Mouse (Mus musculus) layer of hippocampus, postnatal 25 days (tissue): Measurements from ENCODE around the gene Pim3. TPM values are rescaled to one million over a fixed set of nuclear protein-coding genes. Genes with fewer than 3 reads are reported as not detected.
A peak's percentile ranks its signal among the peaks of the same experiment; 100 is the strongest.
"Not testable (repeated sequence)": the region's sequence is repeated elsewhere in the genome, so short reads cannot be mapped to it uniquely, and the experiment has no call there.

Experiments
- DNase-seq, 2 experiments: peaks; one replicate each; pipeline ENCODE4 v3.0.0; 2022; ENCODE audit warnings: mixed read lengths in 2 of 2, low spot score in 1 of 2; ENCODE audit errors: extremely low spot score in 1 of 2
- total RNA-seq, 2 experiments: library from RNA; stranded (reverse); gene quantifications; 2 replicates each; pipeline ENCODE4 v1.2.3; 2021

Gene Pim3
- total RNA-seq = 10 to 100 TPM; 30.3 to 38.9 TPM

- peak; percentile 89 to 97 for DNase-seq
Observed at GRCm38 (mm10) chr15:88861772-88862622, at the start of gene Pim3. TSS of gene Pim3 (plus strand) at chr15:88862186.

GRCm38 (mm10) chr15:88813262-88813661 lies 48.7 kb upstream of the Pim3 start:
- no peak for DNase-seq

DNA sequence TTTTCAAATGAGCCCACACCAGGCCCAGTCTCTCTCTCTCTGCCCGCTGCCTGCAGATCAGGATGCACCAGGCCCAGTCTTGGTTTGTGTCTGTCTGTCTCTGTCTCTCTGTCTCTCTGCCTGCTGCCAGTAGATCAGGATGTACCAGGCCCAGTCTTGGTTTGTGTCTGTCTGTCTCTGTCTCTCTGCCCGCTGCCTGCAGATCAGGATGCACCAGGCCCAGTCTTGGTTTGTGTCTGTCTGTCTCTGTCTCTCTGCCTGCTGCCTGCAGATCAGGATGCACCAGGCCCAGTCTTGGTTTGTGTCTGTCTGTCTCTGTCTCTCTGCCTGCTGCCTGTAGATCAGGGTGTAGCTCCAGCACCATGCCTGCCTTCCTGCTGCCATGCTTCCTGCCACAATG lies 48.1 kb upstream of the Pim3 start:
- DNase-seq = not testable (repeated sequence)

- no peak for DNase-seq
Observed at GRCm38 (mm10) chr15:88814411-88815047, 47.5 kb upstream of the Pim3 start.

GRCm38 (mm10) chr15:88815196-88815700 lies 46.7 kb upstream of the Pim3 start:
- no peak for DNase-seq

GRCm38 (mm10) chr15:88819026-88819905 lies 42.7 kb upstream of the Pim3 start, which contains the start of the genes Alg12 and Creld2:
TSS of gene Alg12 (minus strand) at chr15:88819318.
TSS of gene Creld2 (plus strand) at chr15:88819646.
- DNase-seq = peak; percentile 91 to 96

GRCm38 (mm10) chr15:88819906-88820303 lies 42.1 kb upstream of the Pim3 start:
- no peak for DNase-seq

DNA sequence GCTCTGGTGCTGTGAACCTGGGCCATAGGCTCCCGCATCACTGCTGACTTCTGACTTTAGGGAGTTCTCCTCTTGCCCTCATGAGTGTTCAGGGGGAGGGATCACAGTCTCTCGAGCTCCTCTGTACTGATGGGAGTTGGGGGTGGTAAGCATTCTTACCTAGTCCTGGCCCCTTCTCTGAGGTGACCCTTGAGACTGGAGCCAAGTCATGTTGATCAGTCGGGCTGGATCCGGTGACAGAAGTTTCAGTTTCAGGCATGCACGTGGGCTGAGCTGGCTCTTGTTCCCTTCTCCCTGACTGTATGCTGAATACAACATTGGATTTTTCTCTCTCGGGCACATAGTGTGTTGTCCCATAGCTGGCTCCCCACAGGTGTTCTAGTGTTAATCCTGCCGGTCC lies 40.6 kb upstream of the Pim3 start:
- DNase-seq = no peak

DNA sequence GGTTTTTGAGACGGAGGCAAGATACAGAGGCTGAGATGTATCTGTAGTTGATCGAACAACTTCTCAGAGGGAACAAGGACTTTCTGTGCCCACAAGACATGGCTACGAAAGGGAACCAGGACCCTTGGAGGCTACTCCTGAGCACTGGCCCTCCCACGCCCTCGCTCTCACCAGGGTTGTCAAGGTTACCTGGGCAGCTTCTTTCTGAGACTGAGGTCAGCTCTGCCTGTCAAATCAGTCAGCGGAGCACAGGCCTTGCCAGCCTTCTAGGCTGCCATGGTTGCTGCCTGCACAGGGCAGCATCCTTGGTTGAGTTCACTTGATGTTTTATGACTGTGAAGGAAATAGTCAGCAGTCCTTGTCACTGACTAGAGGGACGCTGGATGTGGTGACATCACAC lies 39.5 kb upstream of the Pim3 start:
- no peak for DNase-seq

- no peak for DNase-seq
Observed at GRCm38 (mm10) chr15:88823376-88823775, 38.6 kb upstream of the Pim3 start.

DNA sequence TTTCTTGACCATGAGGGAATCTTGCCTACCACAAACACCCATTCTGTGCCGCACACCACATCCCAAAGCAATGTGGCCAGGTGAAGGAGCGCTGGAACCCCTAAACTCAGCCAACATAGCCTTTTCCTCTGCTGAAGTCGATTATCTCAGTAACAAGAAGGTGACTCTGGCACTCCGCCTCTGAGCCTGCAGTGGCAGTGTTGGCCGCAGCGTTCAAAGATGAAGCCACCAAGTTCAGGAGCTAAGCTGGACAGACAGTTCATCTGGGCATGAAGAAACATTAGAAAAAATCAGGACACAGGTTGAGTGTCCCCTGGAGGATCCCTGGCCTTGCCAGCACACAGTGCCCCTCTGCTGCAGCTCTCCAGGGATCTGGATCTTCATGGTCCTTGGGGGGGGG lies 34.5 kb upstream of the Pim3 start:
- DNase-seq = no peak

- peak; percentile 27 to 51 for DNase-seq
Observed at GRCm38 (mm10) chr15:88827991-88828799, 33.8 kb upstream of the Pim3 start.

GRCm38 (mm10) chr15:88828800-88829705 lies 32.9 kb upstream of the Pim3 start:
- peak; percentile 86 to 98 for DNase-seq

DNA sequence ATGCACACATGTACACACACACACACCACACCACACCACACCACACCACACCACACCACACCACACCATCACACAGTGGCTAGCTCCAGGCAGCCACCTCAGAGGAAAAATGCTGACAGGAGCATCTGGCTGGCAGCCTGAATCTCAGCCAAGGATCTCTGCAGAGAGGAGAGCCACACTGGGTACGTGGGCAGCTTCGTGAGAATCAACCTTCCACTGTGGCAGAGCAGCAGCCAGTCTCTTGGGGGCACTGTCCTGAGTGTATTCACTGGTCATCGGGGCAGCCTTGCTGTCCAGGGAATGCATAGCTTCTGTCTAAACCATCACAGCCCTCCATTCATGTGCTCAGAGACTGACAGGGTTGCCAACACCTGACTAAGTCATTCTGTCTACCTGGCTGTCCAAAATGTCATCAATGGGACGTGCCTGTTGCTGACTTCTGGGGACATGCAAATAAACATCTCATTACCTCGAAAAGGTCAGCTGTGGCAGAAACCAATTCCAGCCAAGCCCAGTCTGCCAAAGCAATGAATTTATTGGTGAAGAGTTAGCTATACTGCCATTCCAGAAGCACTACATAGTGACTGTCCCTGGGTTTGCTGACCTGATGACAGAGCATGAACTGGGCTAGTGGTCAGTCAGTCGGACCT lies 32.1 kb upstream of the Pim3 start:
- DNase-seq = no peak

DNA sequence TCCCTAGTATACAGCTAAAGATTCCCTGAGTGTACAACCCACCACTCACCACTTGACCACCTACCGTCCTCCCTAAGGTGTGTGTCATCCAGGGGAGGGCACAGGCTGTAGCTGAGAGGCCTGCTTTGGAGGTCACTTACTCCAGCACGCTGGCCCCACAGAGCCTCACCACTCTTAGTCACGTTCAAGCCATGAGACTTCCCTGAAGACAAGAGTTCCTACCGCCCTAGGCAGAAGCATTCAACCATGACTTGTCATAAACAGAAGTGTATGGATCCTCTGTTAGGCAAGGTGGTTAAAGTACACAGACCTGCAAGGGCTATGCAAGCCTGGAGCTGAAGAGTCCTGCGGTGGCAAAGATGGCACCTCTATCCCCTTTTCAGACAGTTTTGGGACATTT lies 31.3 kb upstream of the Pim3 start:
- DNase-seq = no peak

- no peak for DNase-seq
Observed at GRCm38 (mm10) chr15:88831482-88831881, 30.5 kb upstream of the Pim3 start.

GRCm38 (mm10) chr15:88832536-88832935 lies 29.4 kb upstream of the Pim3 start:
- DNase-seq = no peak

GRCm38 (mm10) chr15:88836031-88836430 lies 26.0 kb upstream of the Pim3 start:
- DNase-seq = no peak
